Mouse (Mus musculus): ENCODE measurements around the gene G430095P16Rik. TPM values are rescaled to one million over a fixed set of nuclear protein-coding genes. Genes with fewer than 3 reads are reported as not detected.
A peak's percentile ranks its signal among the peaks of the same experiment; 100 is the strongest.

The G430095P16Rik gene
- total and polyA plus RNA-seq, 2 experiments from 2014 or later, result 0.56 TPM; not detected in 1

DNA sequence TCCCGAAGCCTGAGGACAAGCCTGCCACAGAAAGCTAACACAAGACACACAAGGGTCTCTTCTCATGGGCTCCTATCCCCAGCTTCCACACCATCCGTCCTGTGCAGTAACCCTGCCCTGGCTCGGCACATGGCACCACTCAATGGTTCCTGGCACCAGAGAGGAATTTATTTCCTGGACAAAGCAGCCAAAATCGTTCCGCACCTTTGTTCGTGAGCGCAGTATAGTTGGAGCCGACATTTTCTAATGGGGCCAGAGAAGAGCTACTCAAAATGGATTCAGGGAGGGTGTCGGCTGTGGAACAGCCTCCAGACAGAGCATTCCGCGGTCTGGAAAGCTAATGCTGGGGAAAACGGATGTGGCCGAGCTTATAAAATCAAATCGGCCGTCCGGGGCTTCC, 26.7 kb downstream of the G430095P16Rik start:
- H3K4me1 ChIP-seq (ENCODE audit: insufficient read depth), result peaks cover 23% of the 10 kb centered on the region
- H3K9me3 ChIP-seq (ENCODE audit: low read length), result no peaks in the 10 kb centered on the region
- peak overlapping the region; percentile 47 for H3K9ac ChIP-seq
- ATAC-seq (peak; percentile 11; the same call in 1 of the 2 replicates), DNase-seq (peak; percentile 45)
- TF ChIP-seq CTCF (IDR thresholded peaks at IDR 0.05; ENCODE audit: low read depth), result no peak
- H3K27ac ChIP-seq (ENCODE audit: low read depth, low read length), result peak overlapping the region; percentile 75
- H3K4me2 ChIP-seq (ENCODE audit: low read depth), result peak overlapping the region; percentile 35
- WGBS, result 32% methylated on average over 16 of the region's 16 CpGs
- H3K4me3 ChIP-seq (ENCODE audit: low read depth, low read length), result no peak overlapping the region
- no peaks in the 10 kb centered on the region for H3K27me3 ChIP-seq (ENCODE audit: insufficient read depth, low read length)
- peaks cover 6% of the 10 kb centered on the region; the same call in 1 of the 2 replicates for H3K36me3 ChIP-seq (ENCODE audit: insufficient read depth)

DNA sequence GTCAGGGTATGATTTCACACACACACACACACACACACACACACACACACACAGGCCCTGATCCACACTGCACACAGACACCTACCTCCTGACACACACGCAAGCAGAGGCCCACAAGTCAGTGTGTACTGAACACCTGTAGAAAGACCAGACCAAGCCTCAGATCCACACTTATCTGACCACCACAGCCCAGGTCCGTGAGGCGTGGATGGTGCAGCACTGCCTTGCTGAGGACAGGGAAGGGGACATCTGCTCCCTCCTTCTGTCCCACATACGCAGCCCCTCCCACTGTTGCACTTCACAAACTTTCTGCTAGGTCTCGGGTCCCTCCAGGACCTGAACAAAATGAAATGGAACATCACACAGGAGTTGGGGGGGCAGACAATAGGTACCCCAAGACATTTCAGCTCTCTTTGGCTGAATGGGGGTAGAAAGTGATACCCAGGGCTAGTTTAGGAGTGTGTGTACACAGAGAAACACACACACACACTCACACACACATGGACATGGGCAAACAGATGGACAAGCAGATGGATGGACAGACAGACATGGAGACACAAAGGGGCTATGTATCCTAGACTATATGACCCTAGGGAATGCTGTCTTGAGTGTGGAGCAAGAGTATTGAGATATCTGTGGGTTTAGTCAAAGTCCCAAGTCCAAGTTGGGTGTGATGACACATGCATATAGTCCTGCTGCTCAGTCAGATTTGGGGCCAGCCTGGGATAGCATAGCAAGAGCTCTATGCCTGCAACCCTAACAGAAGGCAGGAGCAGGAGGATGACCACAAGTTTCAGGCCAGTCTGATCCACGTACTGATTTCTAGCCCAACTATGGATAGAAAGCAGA, 30.2 kb downstream of the G430095P16Rik start:
- no peak for DNase-seq
- WGBS, result 56% methylated on average over 6 of the region's 6 CpGs
- H3K36me3 ChIP-seq (ENCODE audit: insufficient read depth), result peaks cover 12% of the 10 kb centered on the region
- H3K4me2 ChIP-seq (ENCODE audit: low read depth), result no peak overlapping the region
- H3K4me1 ChIP-seq (ENCODE audit: insufficient read depth), result peaks cover 17% of the 10 kb centered on the region
- H3K4me3 ChIP-seq (ENCODE audit: low read depth, low read length), result no peak overlapping the region
- no peaks in the 10 kb centered on the region for H3K9me3 ChIP-seq (ENCODE audit: low read length)
- H3K27ac ChIP-seq (ENCODE audit: low read depth, low read length), result peak overlapping the region; percentile 51
- H3K27me3 ChIP-seq (ENCODE audit: insufficient read depth, low read length), result no peaks in the 10 kb centered on the region
- H3K9ac ChIP-seq, result no peak overlapping the region
- TF ChIP-seq CTCF (IDR thresholded peaks at IDR 0.05; ENCODE audit: low read depth), result no peak
- ATAC-seq, result no peak

DNA sequence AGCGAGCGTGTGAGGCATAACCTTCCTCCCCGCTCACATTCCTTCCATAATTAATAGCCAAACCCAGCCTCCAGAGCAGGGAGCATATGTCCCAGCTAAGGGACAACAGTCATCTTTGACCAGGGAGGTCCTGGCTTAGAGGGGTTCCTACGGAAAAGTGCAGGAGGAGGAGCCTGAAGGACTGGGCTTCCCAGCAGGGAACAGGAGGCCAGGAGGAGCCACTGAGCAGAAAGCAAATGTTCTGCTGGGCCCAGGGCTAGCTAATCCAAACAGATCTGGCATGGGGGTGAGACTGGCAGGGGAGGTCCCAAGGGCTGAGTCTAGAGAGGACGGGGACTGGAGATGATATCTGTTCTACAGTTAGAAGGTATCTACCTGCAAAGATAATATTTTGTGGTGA, 34.7 kb downstream of the G430095P16Rik start:
- 47% methylated on average over 5 of the region's 5 CpGs for WGBS
- no peak for ATAC-seq
- peak overlapping the region; percentile 4 for H3K4me2 ChIP-seq (ENCODE audit: low read depth)

DNA sequence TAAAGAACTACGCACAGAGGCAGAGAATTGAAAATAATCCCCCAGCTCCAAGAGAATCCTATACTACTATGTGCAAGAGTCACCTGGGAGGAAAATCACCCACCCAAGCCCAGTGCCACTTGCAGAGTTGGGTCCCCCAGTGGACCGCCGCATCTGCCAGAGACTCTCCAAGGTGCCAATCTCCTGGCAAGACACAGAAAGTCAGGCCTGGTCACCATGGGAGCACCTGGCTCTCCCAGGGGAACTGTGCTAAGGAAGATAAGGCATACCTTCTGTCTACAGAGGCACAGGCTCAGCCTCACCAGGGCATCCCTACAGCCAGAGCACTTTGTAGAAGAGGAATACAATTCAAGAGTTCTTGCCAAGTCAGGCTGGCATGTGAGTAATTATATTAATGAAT, 35.5 kb downstream of the G430095P16Rik start:
- Histone ChIP-seq H3K4me2 (ENCODE audit: low read depth) (peak overlapping the region; percentile 21; the same call in 1 of the 2 replicates), H3K27me3 (ENCODE audit: insufficient read depth, low read length) (no peaks in the 10 kb centered on the region), H3K4me1 (ENCODE audit: insufficient read depth) (peaks cover 14% of the 10 kb centered on the region), H3K9ac (no peak overlapping the region), H3K4me3 (ENCODE audit: low read depth, low read length) (no peak overlapping the region), H3K36me3 (ENCODE audit: insufficient read depth) (peaks cover 27% of the 10 kb centered on the region), H3K27ac (ENCODE audit: low read depth, low read length) (0 out of 2 replicates have a peak overlapping the region, but pooled peaks have one; percentile 21), H3K9me3 (ENCODE audit: low read length) (no peaks in the 10 kb centered on the region)
- DNase-seq (no peak), ATAC-seq (no peak)
- TF ChIP-seq CTCF (IDR thresholded peaks at IDR 0.05; ENCODE audit: low read depth), result no peak
- 77% methylated on average over 3 of the region's 3 CpGs for WGBS

More for the DNA sequence above, 34.7 kb downstream of the G430095P16Rik start:
- no peak for TF ChIP-seq CTCF (IDR thresholded peaks at IDR 0.05; ENCODE audit: low read depth)
- Histone ChIP-seq H3K9me3 (ENCODE audit: low read length) (no peaks in the 10 kb centered on the region), H3K27me3 (ENCODE audit: insufficient read depth, low read length) (no peaks in the 10 kb centered on the region), H3K4me3 (ENCODE audit: low read depth, low read length) (no peak overlapping the region), H3K9ac (no peak overlapping the region), H3K36me3 (ENCODE audit: insufficient read depth) (peaks cover 22% of the 10 kb centered on the region), H3K27ac (ENCODE audit: low read depth, low read length) (0 out of 2 replicates have a peak overlapping the region, but pooled peaks have one; percentile 30), H3K4me1 (ENCODE audit: insufficient read depth) (peaks cover 14% of the 10 kb centered on the region)
- DNase-seq, result no peak

DNA sequence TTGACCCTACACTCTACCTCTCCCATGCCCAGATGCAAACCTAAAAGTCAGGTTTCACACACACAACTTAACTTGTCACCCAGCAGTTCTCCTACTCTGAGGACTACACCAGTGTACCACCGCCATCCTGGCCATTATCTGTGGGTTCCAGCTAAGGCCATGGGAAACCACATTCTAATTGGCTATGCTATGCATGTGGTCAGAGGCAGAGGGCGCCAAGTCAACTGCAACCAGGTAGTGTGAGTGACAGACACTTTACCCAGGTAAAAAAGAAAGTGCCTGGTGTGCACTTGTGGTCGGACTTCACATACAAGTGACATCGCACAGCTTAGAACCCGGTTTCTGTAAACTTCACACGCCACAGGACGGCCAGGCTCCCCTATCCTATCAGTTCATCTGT, 36.3 kb downstream of the G430095P16Rik start:
- no peak for ATAC-seq
- peak; percentile 21; the same call in 1 of the 2 replicates for TF ChIP-seq CTCF (IDR thresholded peaks at IDR 0.05; ENCODE audit: low read depth)
- Histone ChIP-seq H3K4me3 (ENCODE audit: low read depth, low read length) (no peak overlapping the region), H3K9me3 (ENCODE audit: low read length) (no peaks in the 10 kb centered on the region), H3K27me3 (ENCODE audit: insufficient read depth, low read length) (no peaks in the 10 kb centered on the region), H3K36me3 (ENCODE audit: insufficient read depth) (peaks cover 23% of the 10 kb centered on the region), H3K27ac (ENCODE audit: low read depth, low read length) (0 out of 2 replicates have a peak overlapping the region, but pooled peaks have one; percentile 29), H3K4me2 (ENCODE audit: low read depth) (peak overlapping the region; percentile 21; the same call in 1 of the 2 replicates), H3K4me1 (ENCODE audit: insufficient read depth) (peaks cover 14% of the 10 kb centered on the region), H3K9ac (no peak overlapping the region; the same call in 1 of the 2 replicates)
- DNase-seq, result no peak
- 56% methylated on average over 7 of the region's 7 CpGs for WGBS

DNA sequence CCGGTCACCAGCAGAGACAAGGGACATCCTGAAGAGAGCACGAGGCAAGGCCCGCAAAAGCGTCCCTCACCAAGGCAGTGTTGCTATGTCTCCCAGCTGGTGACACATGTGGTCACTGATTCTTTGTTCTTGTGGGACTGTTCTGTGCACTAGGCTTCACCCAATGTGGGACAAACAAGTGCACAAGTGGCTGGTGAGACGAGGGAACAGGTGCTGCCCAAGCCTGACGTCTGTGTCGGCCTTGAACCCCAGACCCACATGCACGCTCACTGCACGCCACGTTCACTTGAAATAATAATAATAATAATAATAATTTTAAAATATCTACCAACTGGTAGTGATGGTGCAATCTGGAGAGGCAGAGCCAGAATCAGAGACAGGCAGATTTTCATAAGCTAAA, 36.9 kb downstream of the G430095P16Rik start:
- Histone ChIP-seq H3K27ac (ENCODE audit: low read depth, low read length) (no peak overlapping the region), H3K9me3 (ENCODE audit: low read length) (no peaks in the 10 kb centered on the region), H3K4me3 (ENCODE audit: low read depth, low read length) (no peak overlapping the region), H3K36me3 (ENCODE audit: insufficient read depth) (peaks cover 23% of the 10 kb centered on the region), H3K4me1 (ENCODE audit: insufficient read depth) (peaks cover 14% of the 10 kb centered on the region), H3K27me3 (ENCODE audit: insufficient read depth, low read length) (no peaks in the 10 kb centered on the region), H3K9ac (no peak overlapping the region), H3K4me2 (ENCODE audit: low read depth) (peak overlapping the region; percentile 71; the same call in 1 of the 2 replicates)
- no peak for TF ChIP-seq CTCF (IDR thresholded peaks at IDR 0.05; ENCODE audit: low read depth)
- WGBS, result 76% methylated on average over 10 of the region's 10 CpGs
- DNase-seq (no peak), ATAC-seq (no peak)

DNA sequence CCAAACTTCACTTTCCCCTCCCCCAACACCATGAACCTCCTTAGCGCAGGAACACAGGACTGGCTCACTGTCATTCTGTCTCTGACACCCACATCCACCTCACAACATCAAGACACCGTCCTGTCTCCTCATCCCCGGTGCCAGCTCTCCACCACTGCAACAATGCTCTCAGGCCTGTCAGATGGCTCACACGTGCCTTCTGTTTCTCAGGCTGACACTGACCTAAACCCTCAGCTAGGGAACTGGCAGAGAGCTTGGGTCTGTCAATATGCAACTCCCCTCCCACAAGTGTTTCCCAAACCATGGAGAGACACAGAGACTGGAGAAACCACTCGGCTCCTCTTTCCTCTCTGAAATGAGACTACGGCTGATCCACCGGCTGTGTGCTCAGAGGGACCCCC, 37.6 kb downstream of the G430095P16Rik start:
- Histone ChIP-seq H3K4me3 (ENCODE audit: low read depth, low read length) (peak overlapping the region; percentile 4; the same call in 1 of the 2 replicates), H3K4me1 (ENCODE audit: insufficient read depth) (peaks cover 14% of the 10 kb centered on the region), H3K27ac (ENCODE audit: low read depth, low read length) (peak overlapping the region; percentile 36; the same call in 1 of the 2 replicates), H3K36me3 (ENCODE audit: insufficient read depth) (peaks cover 22% of the 10 kb centered on the region), H3K4me2 (ENCODE audit: low read depth) (peak overlapping the region; percentile 71), H3K9ac (no peak overlapping the region), H3K9me3 (ENCODE audit: low read length) (no peaks in the 10 kb centered on the region), H3K27me3 (ENCODE audit: insufficient read depth, low read length) (no peaks in the 10 kb centered on the region)
- ATAC-seq, result peak; percentile 2; the same call in 1 of the 2 replicates
- WGBS, result 32% methylated on average over 7 of the region's 7 CpGs
- no peak for TF ChIP-seq CTCF (IDR thresholded peaks at IDR 0.05; ENCODE audit: low read depth)
- no peak for DNase-seq
